Mouse (Mus musculus) MEL (cell line): ENCODE measurements around the gene Dgat2.

ENCODE experiments used
- CTCF ChIP-seq, 3 experiments: IDR thresholded peaks in 2 of 3; conservative IDR thresholded peaks in 1 of 3; 2 replicates each; pipeline ENCODE4 v1.5.1; 2011 to 2012; ENCODE audit warnings: low read length in 3 of 3, low read depth in 2 of 3, mild to moderate bottlenecking in 2 of 3, improper control_type of control experiment in 1 of 3, inconsistent platforms in 1 of 3, mixed read lengths in 1 of 3, moderate library complexity in 1 of 3; ENCODE audit not compliant: control insufficient read depth in 1 of 3, insufficient read depth in 1 of 3, poor library complexity in 1 of 3, severe bottlenecking in 1 of 3
- EP300 ChIP-seq, 2 experiments: IDR thresholded peaks; 2 replicates each; pipeline ENCODE4 v1.6.1; 2011; ENCODE audit warnings: improper control_type of control experiment in 2 of 2, low read length in 2 of 2, low read depth in 1 of 2, mild to moderate bottlenecking in 1 of 2
- JUND ChIP-seq: IDR thresholded peaks from 2 replicates; pipeline ENCODE4 v1.6.1; 2011; ENCODE audit warnings: low read depth, mild to moderate bottlenecking, improper control_type of control experiment, low read length
- KAT2A ChIP-seq: conservative IDR thresholded peaks from 2 replicates; pipeline ENCODE4 v1.6.1; 2012; ENCODE audit warnings: low read depth, low read length, improper control_type of control experiment, inconsistent platforms
- POLR2A ChIP-seq, 2 experiments: IDR thresholded peaks; 2 replicates each; pipeline ENCODE4 v1.6.1; 2011 to 2012; ENCODE audit warnings: low read length in 2 of 2, mild to moderate bottlenecking in 2 of 2, control low read depth in 1 of 2, improper control_type of control experiment in 1 of 2, low read depth in 1 of 2, moderate library complexity in 1 of 2; ENCODE audit not compliant: control insufficient read depth in 1 of 2, insufficient read depth in 1 of 2, poor library complexity in 1 of 2

- TF ChIP-seq JUND: no peak
- no peak for TF ChIP-seq EP300 (IDR thresholded peaks at IDR 0.05; ENCODE audit: low read depth in 1 of 2, low read length in 2 of 2)
- TF ChIP-seq POLR2A (IDR thresholded peaks at IDR 0.05; ENCODE audit: control insufficient read depth in 1 of 2, insufficient read depth in 1 of 2, low read depth in 1 of 2, low read length in 2 of 2, poor library complexity in 1 of 2): no peak
- no peak for TF ChIP-seq CTCF (IDR thresholded peaks at IDR 0.05 in 2 of 3, conservative IDR thresholded peaks at IDR 0.05 in 1 of 3; ENCODE audit: control insufficient read depth in 1 of 3, insufficient read depth in 1 of 3, low read depth in 2 of 3, low read length in 3 of 3, poor library complexity in 1 of 3, severe bottlenecking in 1 of 3)
- TF ChIP-seq KAT2A: no peak
Measured at GRCm38 (mm10) chr7:99128020-99128950, 54.2 kb downstream of the Dgat2 start.
